Mouse (Mus musculus): ENCODE data around the gene Dennd4b.

DNA sequence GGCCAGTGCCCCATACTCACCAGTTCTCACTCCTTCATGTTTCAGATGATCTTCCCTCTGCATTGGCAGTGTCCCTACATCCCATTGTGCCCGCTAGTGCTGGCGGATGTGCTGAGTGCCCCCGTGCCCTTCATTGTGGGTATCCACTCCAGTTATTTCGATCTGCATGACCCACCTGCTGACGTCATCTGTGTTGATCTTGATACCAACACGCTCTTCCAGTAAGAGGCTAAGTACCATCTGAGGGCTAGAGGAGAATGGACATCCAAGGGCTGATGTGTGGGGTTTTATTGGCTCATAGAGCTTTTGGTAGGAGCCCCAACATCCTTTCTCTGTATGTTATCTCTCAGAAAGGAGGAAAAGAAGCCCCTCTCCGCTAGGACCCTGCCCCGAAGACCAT, 5.8 kb downstream of the Dennd4b start:
- no peak for TF ChIP-seq CTCF (IDR thresholded peaks at IDR 0.05; ENCODE audit: low read depth, low read length)
- no peak for TF ChIP-seq POLR2A (IDR thresholded peaks at IDR 0.05; ENCODE audit: borderline replicate concordance, low read depth, low read length)

Data from bone marrow macrophage, adult 2 months (primary cell).